Mouse (Mus musculus): ENCODE measurements around the gene Itfg2.

The Itfg2 gene

DNA sequence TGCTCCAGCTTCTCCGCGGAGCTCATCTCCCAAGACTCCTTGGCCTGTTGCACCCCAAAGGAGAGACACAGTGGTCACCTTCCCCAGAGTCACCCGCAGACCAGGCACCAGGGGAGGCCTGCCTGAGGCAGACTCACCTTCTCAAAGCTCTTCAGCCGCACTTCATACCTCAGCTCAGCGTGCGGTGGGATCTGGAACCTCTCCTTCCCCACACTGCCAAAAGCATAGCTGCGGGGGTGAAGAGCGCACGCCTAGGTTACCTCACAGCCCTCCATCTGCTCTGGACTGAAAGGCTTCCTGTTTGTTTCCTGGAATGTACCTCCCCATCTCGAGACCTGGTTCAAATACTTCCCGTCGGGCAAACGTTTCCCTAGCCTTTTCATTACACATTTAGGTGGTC lies 8.8 kb upstream of the Itfg2 start:
- no peak for DNase-seq

- DNase-seq, result no peak
Observed at GRCm38 (mm10) chr6:128432356-128432915, 7.7 kb upstream of the Itfg2 start.

DNA sequence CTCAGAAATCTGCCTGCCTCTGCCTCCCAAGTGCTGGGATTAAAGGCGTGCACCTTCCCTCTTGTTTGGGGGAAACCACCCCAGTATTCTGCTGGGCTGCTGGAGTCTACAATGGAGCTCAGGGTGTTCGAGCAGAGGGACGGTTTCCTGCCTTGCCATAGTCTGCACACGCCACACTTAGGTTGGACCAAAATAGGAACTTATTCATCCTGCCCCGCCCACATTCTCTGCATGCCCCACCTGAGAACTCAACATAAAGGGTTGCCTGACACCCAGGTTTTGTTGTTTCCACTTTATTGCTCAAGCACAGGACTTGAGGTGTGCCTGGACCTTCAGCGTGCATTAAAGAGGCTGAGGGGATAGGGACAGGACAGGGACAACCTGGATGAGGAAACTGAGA lies 5.1 kb upstream of the Itfg2 start:
- DNase-seq, result no peak

DNA sequence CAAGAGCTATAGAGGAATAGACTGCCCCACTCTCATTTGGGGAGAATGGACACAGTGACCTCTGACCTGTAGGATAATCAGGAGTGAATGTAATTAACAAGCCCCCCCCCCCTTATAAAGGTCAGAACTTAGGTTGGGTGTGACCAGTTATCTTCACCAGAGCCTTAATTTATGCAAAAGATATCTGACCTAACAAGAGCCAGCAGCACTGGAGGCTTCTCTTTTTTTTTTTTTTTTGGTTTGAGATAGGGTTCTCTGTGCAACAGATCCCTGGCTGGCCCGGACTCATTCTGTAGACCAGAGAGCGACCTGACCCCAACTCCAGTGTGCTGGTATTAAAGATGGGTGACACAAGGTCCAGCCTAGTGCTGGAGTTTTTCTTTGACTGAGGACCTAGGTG lies 4.6 kb upstream of the Itfg2 start:
- no peak for DNase-seq

GRCm38 (mm10) chr6:128427571-128427970 lies 2.8 kb upstream of the Itfg2 start:
- DNase-seq, result no peak

- peak; percentile 24 for DNase-seq
Observed at GRCm38 (mm10) chr6:128425046-128425445, 315 bp upstream of the Itfg2 start.

DNA sequence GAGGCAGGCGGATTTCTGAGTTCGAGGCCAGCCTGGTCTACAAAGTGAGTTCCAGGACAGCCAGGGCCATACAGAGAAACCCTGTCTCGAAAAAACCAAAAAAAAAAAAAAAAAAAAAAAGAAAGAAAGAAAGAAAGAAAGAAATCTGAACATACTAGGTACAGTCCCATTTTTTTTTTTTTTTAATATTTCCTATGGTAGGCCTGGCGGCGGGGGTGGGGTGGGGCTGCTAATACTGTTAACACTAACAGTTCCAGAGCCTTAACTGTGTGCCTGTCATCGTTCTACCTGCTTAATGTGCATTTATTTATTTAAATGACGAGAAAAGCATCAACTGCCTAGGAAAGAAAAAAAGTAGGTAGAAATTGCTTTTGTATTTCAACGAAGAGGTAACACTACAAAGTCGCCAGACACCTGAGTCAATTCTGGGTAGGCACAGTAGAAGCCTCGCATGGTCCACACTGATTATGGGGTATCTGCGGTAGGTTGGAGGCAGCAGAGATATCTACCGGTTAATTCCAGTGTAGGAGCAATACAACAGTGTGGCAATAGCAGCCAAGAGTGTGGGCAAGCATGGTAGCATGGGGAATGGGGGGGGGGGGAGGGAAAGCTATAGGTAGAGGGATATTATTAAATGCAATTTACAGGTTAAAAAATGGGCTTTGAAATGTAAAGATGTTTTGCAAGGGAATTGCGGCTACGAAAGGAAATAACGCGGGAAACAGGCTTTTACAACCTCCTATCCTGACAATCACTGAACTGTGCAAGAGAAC lies 1.0 kb downstream of the Itfg2 start:
- peak; percentile 18 for DNase-seq

GRCm38 (mm10) chr6:128421480-128421879 lies 3.3 kb downstream of the Itfg2 start:
- no peak for DNase-seq

GRCm38 (mm10) chr6:128421036-128421435 lies 3.7 kb downstream of the Itfg2 start:
- no peak for DNase-seq

DNA sequence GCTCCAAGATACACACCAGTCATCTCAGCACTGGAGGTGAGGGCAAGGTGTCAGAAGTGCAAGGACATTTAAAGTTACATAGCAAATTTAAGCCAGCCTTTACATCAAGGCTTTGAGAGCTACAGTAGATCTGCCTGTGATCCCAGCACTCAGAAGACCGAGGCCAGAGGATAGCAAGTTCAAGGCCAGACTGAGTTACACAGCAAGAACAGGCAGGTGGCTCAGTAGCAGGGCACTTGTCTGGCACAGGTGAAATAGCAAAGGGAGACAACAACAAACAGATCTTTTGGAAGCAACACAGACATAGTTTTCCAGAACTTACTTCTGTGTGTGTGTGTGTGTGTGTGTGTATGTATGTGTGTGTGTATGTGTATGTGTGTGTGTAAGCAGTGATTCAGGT lies 6.7 kb downstream of the Itfg2 start:
- DNase-seq, result no peak

DNA sequence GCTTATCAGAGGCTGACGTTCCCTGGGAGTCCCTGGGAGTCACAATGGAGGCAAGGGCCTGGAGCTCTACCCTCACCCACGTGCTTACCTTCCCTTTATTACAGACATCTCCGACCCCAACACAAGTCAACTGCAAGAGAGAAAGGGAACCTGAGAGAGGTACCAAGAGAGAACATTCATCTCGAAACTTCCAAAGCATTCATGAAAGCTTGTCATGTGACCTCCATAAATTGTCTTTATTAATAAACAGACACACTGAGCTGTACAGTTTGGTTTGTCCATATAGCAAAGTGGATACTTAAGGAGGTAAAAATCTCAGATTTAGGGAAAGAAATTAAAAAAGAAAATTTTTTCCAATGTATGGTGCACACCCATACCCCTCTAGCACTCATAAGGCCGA lies 8.6 kb downstream of the Itfg2 start:
- DNase-seq, result no peak

GRCm38 (mm10) chr6:128411115-128411514 lies 13.6 kb downstream of the Itfg2 start:
- peak; percentile 86 for DNase-seq

DNA sequence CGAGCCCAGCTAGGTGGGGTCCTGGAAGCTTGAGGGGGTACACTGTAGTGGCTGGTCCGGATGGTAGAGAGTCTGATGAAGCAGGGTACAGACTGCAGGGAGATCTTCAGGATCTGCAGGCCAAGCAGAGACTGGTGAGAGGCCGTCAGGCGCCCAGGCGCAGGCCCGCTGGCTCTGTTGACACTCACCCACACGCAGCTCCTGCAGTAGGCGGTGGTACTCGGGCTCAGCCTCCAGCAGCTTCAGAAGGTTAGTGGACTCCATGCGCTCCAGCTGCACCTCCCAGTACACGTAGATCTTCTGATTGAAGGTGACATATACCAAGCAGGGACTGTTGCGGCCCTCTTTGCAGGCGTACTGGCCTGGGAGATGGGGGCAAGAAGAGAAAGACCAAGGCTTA lies 14.4 kb downstream of the Itfg2 start:
- DNase-seq, result no peak

DNA sequence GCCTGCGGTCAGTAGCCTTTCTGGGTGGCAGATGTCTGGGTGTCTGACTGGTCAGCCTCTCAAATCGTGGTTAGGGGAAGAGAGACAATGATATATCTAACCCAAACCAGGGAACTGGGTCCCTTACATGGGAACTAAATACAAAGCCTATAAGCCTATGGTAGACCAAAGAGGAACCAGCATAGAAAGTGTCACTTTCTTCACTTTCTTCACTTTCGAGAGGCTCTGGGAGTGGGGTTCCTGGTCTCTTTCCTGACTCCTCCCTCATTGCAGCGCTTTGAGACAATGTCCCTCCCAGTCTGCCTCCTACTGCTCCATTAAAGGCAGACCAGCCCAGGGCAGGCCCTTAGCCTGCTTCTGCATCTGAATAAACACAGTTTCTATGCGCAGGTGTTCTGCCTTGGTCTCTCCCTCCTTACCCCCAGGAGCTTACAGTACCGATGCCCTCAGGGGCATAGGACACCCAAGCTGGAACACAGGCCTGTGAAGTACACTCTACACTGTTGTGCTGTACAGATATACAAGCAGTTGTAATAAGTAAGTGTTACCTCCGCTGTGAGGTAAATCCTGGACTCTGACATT lies 16.1 kb downstream of the Itfg2 start:
- DNase-seq, result no peak

GRCm38 (mm10) chr6:128404708-128405107 lies 20.0 kb downstream of the Itfg2 start:
- no peak for DNase-seq

DNA sequence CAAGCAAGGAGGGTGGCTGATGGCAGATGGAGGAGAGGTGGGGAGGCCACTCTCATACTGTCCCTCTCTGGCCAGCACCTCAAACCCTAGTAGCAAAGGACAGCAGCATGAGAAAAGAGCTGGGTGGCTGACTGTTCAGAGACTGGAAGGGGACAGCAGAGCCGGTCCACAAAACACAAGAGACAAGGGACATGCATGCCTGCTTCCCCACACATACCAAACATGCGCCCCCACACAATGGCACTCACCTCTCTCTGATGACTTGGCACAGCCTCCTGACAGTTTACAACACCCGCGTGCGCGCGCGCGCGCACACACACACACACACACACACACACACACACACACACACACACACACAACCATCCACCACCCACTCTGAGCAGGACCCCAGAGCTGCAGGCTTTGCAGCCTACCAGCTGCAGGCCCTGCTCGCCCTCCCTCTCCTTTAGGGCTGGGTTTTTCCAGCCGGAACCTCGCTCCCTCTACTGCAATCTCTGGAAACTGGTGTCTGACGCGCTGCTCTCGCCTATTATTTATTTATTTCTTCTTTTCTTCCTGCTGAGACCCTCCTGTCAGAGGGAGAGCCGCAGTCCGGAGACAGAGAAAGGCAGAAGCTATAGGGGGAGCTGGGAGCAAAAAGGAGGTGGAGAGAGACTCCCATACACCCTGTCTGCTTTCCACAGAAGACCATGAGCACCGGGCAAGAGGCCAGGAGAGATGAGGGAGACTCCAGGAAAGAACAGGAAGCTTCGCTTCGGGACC lies 25.1 kb downstream of the Itfg2 start:
- no peak for DNase-seq

DNA sequence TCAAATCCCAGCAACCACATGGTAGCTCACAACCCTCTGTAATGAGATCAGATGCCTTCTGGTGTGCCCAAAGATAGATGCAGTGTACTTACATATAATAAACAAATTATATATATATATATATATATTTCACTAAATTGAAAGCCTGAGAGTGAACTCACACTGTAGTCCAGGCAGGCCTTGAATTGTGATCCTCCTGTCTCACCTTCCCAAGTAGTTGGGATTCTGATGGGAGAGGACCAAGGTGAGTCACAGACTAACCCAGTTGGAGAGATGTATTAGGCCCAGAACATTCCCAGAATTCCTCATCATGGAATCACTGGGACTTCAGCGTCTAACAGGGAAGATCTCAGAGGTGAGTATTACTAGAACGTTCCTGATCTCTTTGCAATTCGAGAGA lies 25.7 kb downstream of the Itfg2 start, which contains the start of gene Nrip2:
TSS of gene Nrip2 (plus strand) at position 301 of the 400 bp plus-strand sequence.
- no peak for DNase-seq

GRCm38 (mm10) chr6:128397574-128398261 lies 27.0 kb downstream of the Itfg2 start:
- no peak for DNase-seq

- no peak for DNase-seq
Observed at GRCm38 (mm10) chr6:128390683-128391082, 34.0 kb downstream of the Itfg2 start.

- no peak for DNase-seq
Observed at GRCm38 (mm10) chr6:128389185-128389584, 35.5 kb downstream of the Itfg2 start.

GRCm38 (mm10) chr6:128385026-128385425 lies 39.7 kb downstream of the Itfg2 start:
- no peak for DNase-seq

GRCm38 (mm10) chr6:128383752-128384151 lies 41.0 kb downstream of the Itfg2 start:
- no peak for DNase-seq

- no peak for DNase-seq
Observed at GRCm38 (mm10) chr6:128381254-128381653, 43.5 kb downstream of the Itfg2 start.
